Mouse (Mus musculus): Measurements from ENCODE around the gene Slc25a45.

- TF ChIP-seq POLR2A (IDR thresholded peaks at IDR 0.05; ENCODE audit: low read depth, low read length) = peak; percentile 51
- no peak for TF ChIP-seq CTCF (IDR thresholded peaks at IDR 0.05; ENCODE audit: borderline replicate concordance, insufficient read depth, low read length)
These were observed 46.2 kb upstream of the Slc25a45 start for GRCm38 (mm10) chr19:5831224-5831957.
